Mouse (Mus musculus) limb, embryonic 11.5 days (tissue): Measurements from ENCODE around the gene Rilp. TPM values are rescaled to one million over a fixed set of nuclear protein-coding genes. Genes with fewer than 3 reads are reported as not detected.
"Not testable (repeated sequence)": the region's sequence is repeated elsewhere in the genome, so short reads cannot be mapped to it uniquely, and the experiment has no call there.

Experiments used
- ATAC-seq: fragments of 200-750 bp; cut with Nextera tagmentation; 2 replicates; pipeline ENCODE4 v1.8.0; 2017; ENCODE audit warnings: low read depth; ENCODE audit not compliant: insufficient number of reproducible peaks, low FRiP score, low TSS enrichment
- DNase-seq: peaks from one replicate; pipeline ENCODE4 v3.0.0-alpha.2; 2015; ENCODE audit warnings: low spot score
- H3K27ac ChIP-seq: fragments of 300-500 bp; sonication (generic); replicated peaks from 2 replicates; pipeline ENCODE4 v1.5.1; 2014; ENCODE audit warnings: low read depth, mild to moderate bottlenecking, low read length
- H3K27me3 ChIP-seq: fragments of 300-500 bp; sonication (generic); 2 replicates; pipeline ENCODE4 v1.6.1; 2014; ENCODE audit warnings: mild to moderate bottlenecking, low read length, mixed read lengths; ENCODE audit not compliant: control insufficient read depth, insufficient read depth
- H3K36me3 ChIP-seq: fragments of 300-500 bp; sonication (generic); 2 replicates; pipeline ENCODE4 v1.6.1; 2014; ENCODE audit warnings: mild to moderate bottlenecking, low read length, moderate library complexity, mixed read lengths; ENCODE audit not compliant: control insufficient read depth, insufficient read depth
- H3K4me1 ChIP-seq: fragments of 300-500 bp; sonication (generic); 2 replicates; pipeline ENCODE4 v1.6.1; 2014; ENCODE audit warnings: low read length, mixed read lengths; ENCODE audit not compliant: control insufficient read depth, insufficient read depth
- H3K4me2 ChIP-seq: fragments of 300-500 bp; sonication (generic); 2 replicates; pipeline ENCODE4 v1.6.1; 2014; ENCODE audit warnings: low read depth, mild to moderate bottlenecking, moderate library complexity; ENCODE audit not compliant: severe bottlenecking
- H3K4me3 ChIP-seq: fragments of 300-500 bp; sonication (generic); 2 replicates; pipeline ENCODE4 v1.5.1; 2014; ENCODE audit warnings: low read depth, low read length
- H3K9ac ChIP-seq: fragments of 300-500 bp; sonication (generic); 2 replicates; pipeline ENCODE4 v1.6.1; 2014; ENCODE audit warnings: mild to moderate bottlenecking, low read length
- H3K9me3 ChIP-seq: fragments of 300-500 bp; sonication (generic); 2 replicates; pipeline ENCODE4 v1.6.1; 2016; ENCODE audit warnings: low read length; ENCODE audit not compliant: control insufficient read depth
- WGBS: fragments of 180-500 bp; shearing (Covaris S2); extraction: QIAGEN DNeasy Blood & Tissue Kit; methylation state at CpG from one replicate; pipeline ENCODE4 v1.1.7; 2014; 5-methylcytosine and 5-hydroxymethylcytosine counted together
- polyA plus RNA-seq: library from polyadenylated mRNA; unstranded; fragments of >200 nt; fragmentation: Nextera tagmentation; extraction: Ambion mirVana; gene quantifications from 2 replicates; pipeline ENCODE4 v1.2.1, GENCODE M21; 2014

Gene Rilp
- polyA plus RNA-seq, 1 experiment from 2014 or later, result 0.59 TPM

DNA sequence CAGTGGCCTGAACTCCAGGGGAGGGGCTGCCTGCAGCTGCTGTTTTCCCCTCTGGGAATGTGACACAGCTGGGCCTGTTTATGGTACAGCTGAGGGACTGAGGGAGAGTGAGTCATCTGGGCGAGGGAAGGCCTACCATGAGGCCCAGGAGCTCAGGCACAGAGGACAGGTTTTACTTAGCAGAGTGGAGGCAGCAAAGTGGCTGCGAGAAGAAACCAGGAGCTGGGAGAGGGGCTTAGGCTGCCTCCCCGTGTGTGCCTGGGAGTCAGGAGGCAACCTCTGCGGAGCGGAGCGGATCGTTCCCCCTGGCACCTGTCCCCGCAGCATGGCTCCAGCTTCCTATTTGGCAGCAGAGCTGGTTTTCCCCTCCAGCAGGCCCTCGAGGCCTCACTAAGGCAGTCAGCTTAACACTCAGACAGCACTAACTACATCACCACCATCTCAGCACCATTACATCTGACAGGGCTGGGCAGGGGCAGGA lies 42.1 kb downstream of the Rilp start:
- no peaks in the 10 kb centered on the region for H3K27me3 ChIP-seq
- peak overlapping the region; percentile 37; the same call in 1 of the 2 replicates for H3K27ac ChIP-seq
- 67% methylated on average over 9 of the region's 9 CpGs for WGBS
- H3K9me3 ChIP-seq, result no peaks in the 10 kb centered on the region
- no peaks in the 10 kb centered on the region for H3K36me3 ChIP-seq
- H3K9ac ChIP-seq, result no peak overlapping the region
- no peak overlapping the region for H3K4me2 ChIP-seq
- H3K4me1 ChIP-seq, result peaks cover 5% of the 10 kb centered on the region
- ATAC-seq, result no peak
- H3K4me3 ChIP-seq, result no peak overlapping the region
- no peak for DNase-seq

- 47% methylated on average over 7 of the region's 7 CpGs for WGBS
- H3K4me1 ChIP-seq, result peaks cover 5% of the 10 kb centered on the region
- H3K4me2 ChIP-seq, result no peak overlapping the region
- ATAC-seq, result no peak
- no peak overlapping the region for H3K27ac ChIP-seq
- H3K27me3 ChIP-seq, result no peaks in the 10 kb centered on the region
- no peak overlapping the region for H3K4me3 ChIP-seq
- DNase-seq, result no peak
- no peaks in the 10 kb centered on the region for H3K9me3 ChIP-seq
- H3K36me3 ChIP-seq, result no peaks in the 10 kb centered on the region
- H3K9ac ChIP-seq, result no peak overlapping the region
Measured at GRCm38 (mm10) chr11:75552906-75553482, 43.1 kb downstream of the Rilp start.

GRCm38 (mm10) chr11:75556006-75556405 lies 46.1 kb downstream of the Rilp start:
- not testable (repeated sequence) for H3K4me1 ChIP-seq, H3K9me3 ChIP-seq, DNase-seq, H3K36me3 ChIP-seq, H3K27ac ChIP-seq, H3K4me2 ChIP-seq, H3K27me3 ChIP-seq, H3K4me3 ChIP-seq, ATAC-seq, H3K9ac ChIP-seq
- WGBS, result 92% methylated on average over 6 of the region's 6 CpGs

GRCm38 (mm10) chr11:75557142-75557541 lies 47.2 kb downstream of the Rilp start:
- WGBS, result 88% methylated on average over 6 of the region's 6 CpGs
- H3K4me3 ChIP-seq, result no peak overlapping the region
- H3K4me1 ChIP-seq, result peaks cover 4% of the 10 kb centered on the region
- H3K4me2 ChIP-seq, result no peak overlapping the region
- DNase-seq (no peak), ATAC-seq (no peak)
- H3K27ac ChIP-seq, result no peak overlapping the region
- no peak overlapping the region for H3K9ac ChIP-seq
- no peaks in the 10 kb centered on the region for H3K36me3 ChIP-seq
- no peaks in the 10 kb centered on the region for H3K27me3 ChIP-seq
- H3K9me3 ChIP-seq, result no peaks in the 10 kb centered on the region

DNA sequence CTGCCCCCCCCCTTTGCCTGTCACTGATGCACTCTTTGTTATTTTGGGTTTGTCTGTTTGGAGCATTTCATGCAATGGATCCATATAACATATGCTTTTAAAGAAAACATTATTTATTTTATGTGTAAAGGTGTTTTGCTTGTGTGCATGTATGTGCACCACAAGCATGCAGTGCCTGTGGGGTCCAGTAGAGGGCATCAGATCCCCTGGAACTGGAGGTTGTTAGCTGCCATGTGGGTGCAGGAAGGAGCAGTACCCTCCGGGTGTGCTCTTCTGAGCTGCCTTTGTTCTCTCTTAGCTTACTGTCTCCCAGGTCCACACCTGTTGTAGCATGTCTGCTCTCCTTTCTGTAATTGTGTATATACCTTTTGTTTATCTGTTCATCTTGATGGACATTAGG lies 48.2 kb downstream of the Rilp start:
- H3K27ac ChIP-seq, result no peak overlapping the region
- no peaks in the 10 kb centered on the region for H3K4me1 ChIP-seq
- no peak for DNase-seq
- H3K27me3 ChIP-seq, result no peaks in the 10 kb centered on the region
- H3K4me3 ChIP-seq, result no peak overlapping the region
- H3K36me3 ChIP-seq, result no peaks in the 10 kb centered on the region
- H3K4me2 ChIP-seq, result no peak overlapping the region
- no peaks in the 10 kb centered on the region for H3K9me3 ChIP-seq
- WGBS, result 100% methylated on average over 1 of the region's 1 CpGs
- ATAC-seq, result no peak
- H3K9ac ChIP-seq, result no peak overlapping the region

- H3K27me3 ChIP-seq, result no peaks in the 10 kb centered on the region
- ATAC-seq (no peak), DNase-seq (no peak)
- WGBS, result 90% methylated on average over 8 of the region's 8 CpGs
- H3K4me3 ChIP-seq, result no peak overlapping the region
- H3K27ac ChIP-seq, result no peak overlapping the region
- H3K9me3 ChIP-seq, result no peaks in the 10 kb centered on the region
- H3K36me3 ChIP-seq, result no peaks in the 10 kb centered on the region
- no peaks in the 10 kb centered on the region for H3K4me1 ChIP-seq
- H3K9ac ChIP-seq, result no peak overlapping the region
- H3K4me2 ChIP-seq, result no peak overlapping the region
Measured at GRCm38 (mm10) chr11:75559870-75560504, 50.1 kb downstream of the Rilp start.

DNA sequence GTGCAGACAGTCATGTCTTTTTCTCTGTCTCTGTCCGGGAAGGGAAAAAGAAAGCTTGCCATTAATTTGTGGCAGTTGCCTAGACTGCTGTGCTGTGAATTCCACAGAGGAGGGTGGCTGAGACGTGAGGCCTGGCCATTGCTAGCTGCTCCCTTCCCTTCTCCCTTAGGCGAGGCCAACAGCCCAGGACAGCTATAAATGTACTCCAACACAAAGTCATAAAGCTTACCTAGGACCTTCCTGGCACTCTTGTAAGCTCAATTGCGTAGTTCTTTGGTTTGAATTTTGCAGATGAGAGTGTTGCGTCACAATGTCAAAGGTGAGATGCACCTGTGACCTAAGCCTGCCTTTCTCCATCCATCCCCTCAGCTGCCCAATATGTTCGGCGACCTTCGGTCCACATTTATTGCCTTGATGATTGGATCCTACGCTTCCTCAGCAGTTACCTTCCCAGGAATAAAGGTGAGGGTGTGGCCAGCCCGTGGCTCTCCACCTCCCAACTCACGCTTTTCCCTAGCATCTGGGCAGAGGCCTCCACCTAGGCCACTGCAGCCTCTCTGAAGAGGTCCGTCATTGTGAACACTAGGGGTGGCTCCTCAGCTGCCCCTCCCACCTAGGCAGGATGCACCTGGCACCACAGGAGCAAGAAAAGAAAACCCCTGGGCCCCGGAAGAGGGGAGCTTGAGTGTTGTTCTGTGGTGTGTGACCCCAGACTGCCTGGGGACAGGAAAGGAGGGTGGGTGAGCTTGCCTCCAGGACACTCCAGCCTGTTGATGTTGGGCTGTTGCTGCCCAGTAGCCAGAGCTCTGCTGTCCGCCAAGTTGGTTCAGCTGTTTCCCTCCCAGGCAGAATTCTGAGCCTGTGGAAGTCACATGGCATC lies 50.9 kb downstream of the Rilp start:
- H3K4me2 ChIP-seq, result no peak overlapping the region
- no peaks in the 10 kb centered on the region for H3K27me3 ChIP-seq
- WGBS, result 77% methylated on average over 14 of the region's 14 CpGs
- H3K9ac ChIP-seq, result no peak overlapping the region
- no peaks in the 10 kb centered on the region for H3K9me3 ChIP-seq
- H3K36me3 ChIP-seq, result no peaks in the 10 kb centered on the region
- no peaks in the 10 kb centered on the region for H3K4me1 ChIP-seq
- DNase-seq (no peak), ATAC-seq (no peak)
- no peak overlapping the region for H3K27ac ChIP-seq
- no peak overlapping the region for H3K4me3 ChIP-seq

DNA sequence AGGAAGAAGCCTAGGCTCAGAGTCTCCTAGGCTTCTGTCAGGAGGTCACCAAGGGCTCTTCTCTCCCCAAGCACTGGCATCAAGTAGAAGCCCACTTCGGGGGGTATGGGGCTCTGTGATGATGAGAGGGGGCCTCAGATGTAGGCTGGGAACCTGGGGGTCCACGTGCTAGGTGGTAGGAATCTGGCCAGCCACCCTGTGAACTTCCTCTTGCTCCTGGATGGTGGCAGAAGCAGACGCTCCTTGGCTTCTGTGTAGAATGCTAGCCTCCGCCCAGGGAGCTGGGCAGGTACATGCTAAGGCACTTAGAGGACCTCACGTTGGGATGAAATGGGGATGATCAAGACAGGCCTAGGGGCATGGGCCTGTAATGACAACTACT lies 51.5 kb downstream of the Rilp start:
- Histone ChIP-seq H3K9me3 (no peaks in the 10 kb centered on the region), H3K36me3 (no peaks in the 10 kb centered on the region), H3K4me3 (no peak overlapping the region), H3K4me1 (no peaks in the 10 kb centered on the region), H3K9ac (no peak overlapping the region), H3K27me3 (no peaks in the 10 kb centered on the region), H3K27ac (no peak overlapping the region), H3K4me2 (no peak overlapping the region)
- whole genome bisulfite sequencing, result 77% methylated on average over 5 of the region's 5 CpGs
- no peak for DNase-seq
- no peak for ATAC-seq
